Mouse (Mus musculus) CH12.LX (cell line): ENCODE data around the gene Ei24. TPM values are rescaled to one million over a fixed set of nuclear protein-coding genes. Genes with fewer than 3 reads are reported as not detected.

Experiments
- DNase-seq: peaks from one replicate; pipeline ENCODE4 v3.0.0-alpha.2; 2013; ENCODE audit errors: extremely low read depth
- H3K27ac ChIP-seq: 2 replicates; pipeline ENCODE4 v1.5.1; 2012; ENCODE audit warnings: low read depth, mild to moderate bottlenecking, control low read depth, moderate library complexity; ENCODE audit not compliant: insufficient read depth
- H3K27me3 ChIP-seq: replicated peaks from 2 replicates; pipeline ENCODE3; 2012; ENCODE audit warnings: inconsistent platforms
- H3K36me3 ChIP-seq, 2 experiments: replicated peaks in 1 of 2; 2 replicates each; pipeline versions ENCODE3 to v1.6.1; 2012; ENCODE audit warnings: inconsistent platforms in 1 of 2, low read length in 1 of 2, mild to moderate bottlenecking in 1 of 2, mixed read lengths in 1 of 2, moderate library complexity in 1 of 2; ENCODE audit not compliant: control insufficient read depth in 1 of 2, insufficient read depth in 1 of 2
- H3K4me1 ChIP-seq, 2 experiments: 2 replicates each; pipeline ENCODE4 v1.6.1; 2012; ENCODE audit warnings: inconsistent platforms in 1 of 2, moderate library complexity in 1 of 2; ENCODE audit not compliant: insufficient read depth in 2 of 2, control insufficient read depth in 1 of 2
- H3K4me2 ChIP-seq: 2 replicates; pipeline ENCODE4 v1.6.1; 2012; ENCODE audit warnings: low read depth, mild to moderate bottlenecking, control low read depth; ENCODE audit not compliant: poor library complexity, insufficient read depth, severe bottlenecking
- H3K4me3 ChIP-seq, 3 experiments: fragments of 150-350 bp in 1 of 3; sonication (generic) in 1 of 3; replicated peaks in 1 of 3; 2 replicates each; pipeline versions ENCODE3 to v1.5.1; 2011 to 2012; ENCODE audit warnings: low read depth in 2 of 3, low read length in 2 of 3, mild to moderate bottlenecking in 2 of 3, moderate library complexity in 2 of 3, control low read depth in 1 of 3, improper control_type of control experiment in 1 of 3, inconsistent platforms in 1 of 3, mixed read lengths in 1 of 3; ENCODE audit not compliant: poor library complexity in 1 of 3
- H3K79me2 ChIP-seq: replicated peaks from 2 replicates; pipeline ENCODE4 v1.6.1; 2012; ENCODE audit warnings: mild to moderate bottlenecking, moderate library complexity; ENCODE audit not compliant: control insufficient read depth, poor library complexity, insufficient read depth, severe bottlenecking; ENCODE audit errors: extremely low read depth
- H3K9ac ChIP-seq: 2 replicates; pipeline ENCODE4 v1.6.1; 2012; ENCODE audit warnings: low read depth, mild to moderate bottlenecking, control low read depth, moderate library complexity; ENCODE audit not compliant: insufficient read depth
- H3K9me3 ChIP-seq: replicated peaks from 2 replicates; pipeline ENCODE3; 2012; ENCODE audit warnings: low read length, inconsistent platforms, mixed read lengths
- CTCF ChIP-seq, 2 experiments: IDR thresholded peaks in 1 of 2; conservative IDR thresholded peaks in 1 of 2; 2 replicates each; pipeline ENCODE4 v1.5.1; 2011 to 2012; ENCODE audit warnings: low read depth in 2 of 2, low read length in 2 of 2, improper control_type of control experiment in 1 of 2, inconsistent platforms in 1 of 2, mild to moderate bottlenecking in 1 of 2, moderate library complexity in 1 of 2
- E2F4 ChIP-seq: IDR thresholded peaks from 2 replicates; pipeline ENCODE4 v1.6.1; 2011; ENCODE audit warnings: low read depth, low read length, improper control_type of control experiment; ENCODE audit not compliant: insufficient replicate concordance
- GABPA ChIP-seq: IDR thresholded peaks from 2 replicates; pipeline ENCODE4 v1.6.1; 2012; ENCODE audit warnings: low read depth, low read length, improper control_type of control experiment, inconsistent platforms; ENCODE audit not compliant: insufficient replicate concordance
- HCFC1 ChIP-seq: IDR thresholded peaks from 2 replicates; pipeline ENCODE4 v1.6.1; 2012; ENCODE audit warnings: low read depth, mild to moderate bottlenecking, inconsistent platforms, low read length, improper control_type of control experiment
- JUND ChIP-seq: conservative IDR thresholded peaks from 2 replicates; pipeline ENCODE4 v1.6.1; 2011; ENCODE audit warnings: low read depth, low read length, improper control_type of control experiment
- KAT2A ChIP-seq: IDR thresholded peaks from 2 replicates; pipeline ENCODE4 v1.6.1; 2012; ENCODE audit warnings: low read length, improper control_type of control experiment, inconsistent platforms; ENCODE audit not compliant: insufficient replicate concordance
- MAFK ChIP-seq: IDR thresholded peaks from 2 replicates; pipeline ENCODE4 v1.6.1; 2011; ENCODE audit warnings: low read length, improper control_type of control experiment; ENCODE audit not compliant: insufficient replicate concordance
- MAX ChIP-seq: IDR thresholded peaks from 2 replicates; pipeline ENCODE4 v1.6.1; 2011; ENCODE audit warnings: low read length, improper control_type of control experiment
- MEF2A ChIP-seq: IDR thresholded peaks from 2 replicates; pipeline ENCODE4 v1.6.1; 2014; ENCODE audit warnings: low read depth, mild to moderate bottlenecking, inconsistent platforms, low read length, improper control_type of control experiment, borderline replicate concordance
- MXI1 ChIP-seq: IDR thresholded peaks from 2 replicates; pipeline ENCODE4 v1.6.1; 2011; ENCODE audit warnings: mild to moderate bottlenecking, low read depth, low read length, improper control_type of control experiment
- MYC ChIP-seq: IDR thresholded peaks from 2 replicates; pipeline ENCODE4 v1.6.1; 2011; ENCODE audit warnings: low read depth, mild to moderate bottlenecking, improper control_type of control experiment, low read length
- PAX5 ChIP-seq: IDR thresholded peaks from 2 replicates; pipeline ENCODE4 v1.6.1; 2012; ENCODE audit warnings: low read length, inconsistent platforms, mixed read lengths
- POLR2A ChIP-seq: IDR thresholded peaks from 2 replicates; pipeline ENCODE4 v1.6.1; 2011; ENCODE audit warnings: low read depth, mild to moderate bottlenecking, improper control_type of control experiment, low read length
- RAD21 ChIP-seq: IDR thresholded peaks from 2 replicates; pipeline ENCODE4 v1.6.1; 2011; ENCODE audit warnings: low read depth, mild to moderate bottlenecking, low read length, improper control_type of control experiment, moderate library complexity
- SMC3 ChIP-seq: IDR thresholded peaks from 2 replicates; pipeline ENCODE4 v1.6.1; 2011; ENCODE audit warnings: low read depth, low read length, improper control_type of control experiment
- TBP ChIP-seq: conservative IDR thresholded peaks from 2 replicates; pipeline ENCODE4 v1.6.1; 2011; ENCODE audit warnings: low read depth, low read length, improper control_type of control experiment
- UBTF ChIP-seq: IDR thresholded peaks from 2 replicates; pipeline ENCODE4 v1.6.1; 2012; ENCODE audit warnings: low read depth, mild to moderate bottlenecking, inconsistent platforms, low read length, improper control_type of control experiment, moderate library complexity
- USF1 ChIP-seq: IDR thresholded peaks from 2 replicates; pipeline ENCODE4 v1.6.1; 2014; ENCODE audit warnings: low read depth, mild to moderate bottlenecking, inconsistent platforms, low read length, improper control_type of control experiment
- USF2 ChIP-seq: conservative IDR thresholded peaks from 2 replicates; pipeline ENCODE4 v1.6.1; 2011; ENCODE audit warnings: low read depth, low read length, improper control_type of control experiment
- ZC3H11A ChIP-seq: IDR thresholded peaks from 2 replicates; pipeline ENCODE4 v1.6.1; 2012; ENCODE audit warnings: low read depth, mild to moderate bottlenecking, inconsistent platforms, low read length, improper control_type of control experiment
- ZKSCAN1 ChIP-seq: IDR thresholded peaks from 2 replicates; pipeline ENCODE4 v1.6.1; 2012; ENCODE audit warnings: low read depth, inconsistent platforms, low read length, improper control_type of control experiment, borderline replicate concordance
- ZMIZ1 ChIP-seq: IDR thresholded peaks from 2 replicates; pipeline ENCODE4 v1.6.1; 2012; ENCODE audit warnings: low read depth, mild to moderate bottlenecking, inconsistent platforms, low read length, improper control_type of control experiment
- dilution Hi-C: fragments of 300-500 bp; cut with MboI; formaldehyde crosslinking; loops from 2 replicates; pipeline ENCODE4 v1.14.3; 2020; ENCODE audit warnings: low sequenced_read_pairs; ENCODE audit not compliant: extremely low pct_unique_long_range_greater_than_20kb, extremely low pct_ligation_motif_present
- in situ Hi-C: fragments of 300-500 bp; cut with MboI; formaldehyde crosslinking; loops from 3 replicates; pipeline ENCODE4 v1.14.3; 2019; ENCODE audit warnings: low sequenced_read_pairs, low pct_ligation_motif_present, low pct_unique_long_range_greater_than_20kb, mixed read lengths
- polyA plus RNA-seq: library from polyadenylated mRNA; unstranded; fragments of >175 nt; gene quantifications from 2 replicates; pipeline ENCODE4 v1.2.1, GENCODE M21; 2012; ENCODE audit warnings: low read depth; ENCODE audit not compliant: insufficient read length
- total RNA-seq, 2 experiments: library from RNA; depleted of rRNA; stranded (reverse); fragments of 300-350 nt in 1 of 2; fragments of >200 nt in 1 of 2; gene quantifications; 2 replicates each; pipeline ENCODE4 v1.2.3; 2012 to 2014

The Ei24 gene
- total and polyA plus RNA-seq, 3 experiments, result 37.7 to 64.3 (median 57.6) TPM

DNA sequence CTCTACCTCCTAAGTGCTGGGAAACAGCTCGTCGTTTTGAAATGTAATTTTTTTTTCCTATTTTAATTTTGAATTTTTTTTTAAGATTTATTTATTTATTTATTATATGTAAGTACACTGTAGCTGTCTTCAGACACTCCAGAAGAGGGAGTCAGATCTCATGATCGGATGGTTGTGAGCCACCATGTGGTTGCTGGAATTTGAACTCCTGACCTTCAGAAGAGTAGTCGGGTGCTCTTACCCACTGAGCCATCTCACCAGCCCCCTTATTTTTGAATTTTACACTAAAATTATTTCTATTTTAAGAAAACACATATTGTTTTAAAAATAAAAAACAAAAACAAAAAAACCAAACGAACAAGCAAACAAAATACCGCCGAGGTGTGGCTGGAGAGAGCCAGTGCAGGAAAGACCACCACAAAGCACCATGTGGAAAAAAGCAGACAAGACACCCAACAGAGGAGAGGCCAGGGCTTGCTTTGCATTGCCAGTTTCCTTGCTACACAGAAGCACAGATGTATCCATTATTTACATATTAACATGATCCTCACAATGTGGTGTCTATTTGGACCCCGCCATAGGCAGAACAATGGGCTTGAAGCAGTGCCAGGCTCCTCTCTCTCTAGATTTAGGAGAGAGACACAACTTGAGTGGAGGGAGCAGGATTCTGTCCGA is 23.9 kb upstream of the Ei24 start:
- no peak overlapping the region for H3K27ac ChIP-seq
- H3K4me1 ChIP-seq, result no peaks in the 10 kb centered on the region
- no peak overlapping the region for H3K9ac ChIP-seq
- dilution Hi-C loops, result no loop called here
- no peak overlapping the region for H3K4me3 ChIP-seq
- H3K27me3 ChIP-seq, result no peaks in the 10 kb centered on the region
- no peaks in the 10 kb centered on the region for H3K9me3 ChIP-seq
- no peaks in the 10 kb centered on the region for H3K36me3 ChIP-seq
- in situ Hi-C loops, result no loop called here
- no peak for DNase-seq
- TF ChIP-seq ZC3H11A (no peak), USF1 (no peak), POLR2A (no peak), E2F4 (no peak), TBP (no peak), USF2 (no peak), ZMIZ1 (no peak), HCFC1 (no peak), MYC (no peak), MAX (no peak), UBTF (no peak), GABPA (no peak), MAFK (no peak), KAT2A (no peak), JUND (no peak), MEF2A (no peak), RAD21 (no peak), SMC3 (no peak), ZKSCAN1 (no peak), CTCF (conservative IDR thresholded peaks at IDR 0.05 in 1 of 2, IDR thresholded peaks at IDR 0.05 in 1 of 2; ENCODE audit: low read depth in 2 of 2, low read length in 2 of 2) (no peak)
- H3K79me2 ChIP-seq, result no peaks in the 10 kb centered on the region
- H3K4me2 ChIP-seq, result no peak overlapping the region

DNA sequence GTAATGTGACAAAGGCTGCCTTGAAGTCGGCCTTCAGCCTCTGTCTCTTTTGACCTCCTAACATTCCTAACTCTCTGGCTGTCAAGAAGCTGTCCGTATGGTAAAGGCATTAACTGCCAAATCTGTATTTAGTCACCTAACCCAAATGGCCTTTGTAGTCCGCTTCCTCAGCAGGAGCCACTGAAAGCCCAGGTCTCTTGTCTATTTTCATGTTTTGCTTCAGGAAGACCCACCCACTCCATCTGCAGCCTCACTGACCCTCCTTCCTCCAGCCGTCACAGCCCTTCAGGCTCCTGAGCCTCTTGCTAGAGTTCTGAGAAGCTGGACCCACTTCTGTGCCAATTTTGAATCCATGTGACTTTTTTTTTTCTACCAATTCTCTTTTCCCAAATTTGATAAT is 21.7 kb upstream of the Ei24 start:
- no peak overlapping the region for H3K9ac ChIP-seq
- TF ChIP-seq PAX5 (no peak), USF2 (no peak), TBP (no peak), MEF2A (no peak), MAX (no peak), MXI1 (no peak), UBTF (no peak)
- no peak for DNase-seq
- H3K79me2 ChIP-seq, result no peaks in the 10 kb centered on the region
- H3K4me3 ChIP-seq, result no peak overlapping the region
- no peak overlapping the region for H3K27ac ChIP-seq
- H3K36me3 ChIP-seq, result no peaks in the 10 kb centered on the region
- in situ Hi-C loops, result no loop called here
- no peaks in the 10 kb centered on the region for H3K4me1 ChIP-seq
- no peak overlapping the region for H3K4me2 ChIP-seq
- H3K27me3 ChIP-seq, result no peaks in the 10 kb centered on the region
- dilution Hi-C loops, result no loop called here
- H3K9me3 ChIP-seq, result no peaks in the 10 kb centered on the region
